Mouse (Mus musculus) bone marrow, adult 2 months (tissue): ENCODE measurements around the gene Pgd. TPM values are rescaled to one million over a fixed set of nuclear protein-coding genes. Genes with fewer than 3 reads are reported as not detected.
"Not testable (repeated sequence)": the region's sequence is repeated elsewhere in the genome, so short reads cannot be mapped to it uniquely, and the experiment has no call there.

ENCODE experiments used
- H3K27ac ChIP-seq: fragments of 200-500 bp; 2 replicates; pipeline ENCODE4 v1.5.1; 2012; ENCODE audit warnings: low read depth, mild to moderate bottlenecking, control low read depth, inconsistent platforms, low read length; ENCODE audit not compliant: control insufficient read depth, poor library complexity, insufficient read depth
- H3K4me1 ChIP-seq: fragments of 200-500 bp; 2 replicates; pipeline ENCODE4 v1.6.1; 2011; ENCODE audit warnings: low read length; ENCODE audit not compliant: control insufficient read depth, insufficient read depth
- H3K4me3 ChIP-seq: fragments of 200-500 bp; replicated peaks from 2 replicates; pipeline ENCODE3; 2011; ENCODE audit warnings: mild to moderate bottlenecking, low read depth, low read length, control low read depth; ENCODE audit not compliant: control insufficient read depth
- CTCF ChIP-seq: fragments of 200-500 bp; IDR thresholded peaks from 2 replicates; pipeline ENCODE4 v1.5.1; 2011; ENCODE audit warnings: low read length, control low read depth; ENCODE audit not compliant: control insufficient read depth, insufficient read depth
- POLR2A ChIP-seq: fragments of 200-500 bp; IDR thresholded peaks from 2 replicates; pipeline ENCODE4 v1.6.1; 2011; ENCODE audit warnings: low read depth, mild to moderate bottlenecking, control low read depth, low read length, borderline replicate concordance; ENCODE audit not compliant: control insufficient read depth
- WGBS: fragments of 180-500 bp; shearing (Covaris S2); methylation state at CpG from one replicate; pipeline ENCODE4 v1.1.7; 2018; 5-methylcytosine and 5-hydroxymethylcytosine counted together
- polyA plus RNA-seq: library from polyadenylated mRNA; stranded (reverse); fragments of >200 nt; gene quantifications from 2 replicates; pipeline ENCODE4 v1.2.4, GENCODE M21; 2011; ENCODE audit warnings: low replicate concordance; ENCODE audit not compliant: missing spikeins, insufficient read depth, insufficient read length

Gene Pgd
- 68.6 and 170 TPM in 2 replicates for polyA plus RNA-seq

GRCm38 (mm10) chr4:149166215-149166946 lies at the start of gene Pgd:
Gene Pgd (minus strand): TSS chr4:149166771.
- peak within 1 kb of the TSS; percentile 87 for H3K4me3 ChIP-seq
- H3K27ac ChIP-seq: peak within 1 kb of the TSS; percentile 95
- peak; percentile 97 for TF ChIP-seq POLR2A
- no peak for TF ChIP-seq CTCF
- WGBS: under 1% methylated on average over 59 of the region's 59 CpGs
- H3K4me1 ChIP-seq: peaks cover 4% of the 10 kb centered on the region

GRCm38 (mm10) chr4:149215982-149216381 lies 49.4 kb upstream of the Pgd start:
- WGBS: 86% methylated on average over 9 of the region's 9 CpGs
- H3K4me1 ChIP-seq: no peaks in the 10 kb centered on the region
- TF ChIP-seq CTCF (no peak), POLR2A (no peak)
- no peak overlapping the region for H3K27ac ChIP-seq
- no peak overlapping the region for H3K4me3 ChIP-seq

- no peaks in the 10 kb centered on the region for H3K4me1 ChIP-seq
Measured at GRCm38 (mm10) chr4:149215397-149215796, 48.8 kb upstream of the Pgd start.

GRCm38 (mm10) chr4:149214468-149214867 lies 47.9 kb upstream of the Pgd start:
- not testable (repeated sequence) for H3K27ac ChIP-seq, H3K4me3 ChIP-seq, H3K4me1 ChIP-seq
- WGBS: 93% methylated on average over 2 of the region's 2 CpGs

More at GRCm38 (mm10) chr4:149215397-149215796, 48.8 kb upstream of the Pgd start:
- Histone ChIP-seq H3K27ac (no peak overlapping the region), H3K4me3 (no peak overlapping the region)
- TF ChIP-seq CTCF (no peak), POLR2A (no peak)
- WGBS: 73% methylated on average over 2 of the region's 2 CpGs

- H3K4me3 ChIP-seq: no peak overlapping the region
Measured at GRCm38 (mm10) chr4:149213466-149213865, 46.9 kb upstream of the Pgd start.

DNA sequence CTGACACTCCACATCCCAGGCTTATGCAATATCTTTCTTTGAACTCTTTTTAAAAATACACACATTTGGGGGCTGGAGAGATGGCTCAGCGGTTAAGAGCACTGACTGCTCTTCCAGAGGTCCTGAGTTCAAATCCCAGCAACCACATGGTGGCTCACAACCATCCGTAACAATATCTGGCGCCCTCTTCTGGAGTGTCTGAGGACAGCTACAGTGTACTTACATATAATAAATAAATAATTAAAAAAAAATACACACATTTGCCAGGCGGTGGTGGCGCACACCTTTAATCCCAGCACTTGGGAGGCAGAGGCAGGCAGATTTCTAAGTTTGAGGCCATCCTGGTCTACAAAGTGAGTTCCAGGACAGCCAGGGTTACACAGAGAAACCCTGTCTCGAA lies 44.9 kb upstream of the Pgd start:
- H3K4me1 ChIP-seq, H3K4me3 ChIP-seq, H3K27ac ChIP-seq: not testable (repeated sequence)
- 90% methylated on average over 6 of the region's 6 CpGs for WGBS

More at GRCm38 (mm10) chr4:149213466-149213865, 46.9 kb upstream of the Pgd start:
- 89% methylated on average over 9 of the region's 9 CpGs for WGBS
- TF ChIP-seq POLR2A (no peak), CTCF (no peak)
- Histone ChIP-seq H3K27ac (no peak overlapping the region), H3K4me1 (no peaks in the 10 kb centered on the region)

DNA sequence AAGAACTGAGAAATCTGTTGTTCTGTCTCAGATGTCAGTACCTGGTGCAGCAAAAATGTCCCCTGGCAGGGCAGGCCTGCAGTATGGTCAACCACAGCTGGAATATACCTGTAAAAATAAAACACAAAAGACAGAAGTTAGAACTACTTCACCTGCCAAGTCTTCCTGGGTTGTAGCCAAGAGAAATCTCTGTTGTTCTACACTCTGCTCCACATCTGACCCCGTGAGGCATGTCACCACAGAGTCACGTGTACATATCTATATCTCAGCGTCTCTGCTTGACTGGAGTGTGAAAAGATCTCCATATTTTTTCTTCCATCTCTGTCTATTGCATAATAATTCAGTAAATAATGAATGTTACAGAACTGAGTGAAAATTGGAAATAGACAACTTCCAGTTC lies 35.9 kb upstream of the Pgd start:
- Histone ChIP-seq H3K27ac (no peak overlapping the region), H3K4me3 (no peak overlapping the region), H3K4me1 (no peaks in the 10 kb centered on the region; the same call in 1 of the 2 replicates)
- 73% methylated on average over 3 of the region's 3 CpGs for WGBS
- no peak for TF ChIP-seq POLR2A
- TF ChIP-seq CTCF: no peak

- no peaks in the 10 kb centered on the region; the same call in 1 of the 2 replicates for H3K4me1 ChIP-seq
- WGBS: 56% methylated on average over 4 of the region's 4 CpGs
Measured at GRCm38 (mm10) chr4:149201110-149201509, 34.5 kb upstream of the Pgd start.

GRCm38 (mm10) chr4:149197180-149197579 lies 30.6 kb upstream of the Pgd start:
- Histone ChIP-seq H3K4me3 (no peak overlapping the region), H3K27ac (no peak overlapping the region), H3K4me1 (no peaks in the 10 kb centered on the region; the same call in 1 of the 2 replicates)
- TF ChIP-seq POLR2A (no peak), CTCF (no peak)
- 60% methylated on average over 1 of the region's 1 CpGs for WGBS

More at GRCm38 (mm10) chr4:149201110-149201509, 34.5 kb upstream of the Pgd start:
- no peak for TF ChIP-seq CTCF
- no peak for TF ChIP-seq POLR2A
- H3K27ac ChIP-seq: no peak overlapping the region
- H3K4me3 ChIP-seq: no peak overlapping the region
